ENCODE assay signal across 16 mouse cellular contexts in genomic region chr11:16823830-16824545, GRCm38 (mm10).
DNase-seq lines count a peak whose midpoint lies in the region; ATAC-seq lines count a peak whose summit lies in the region.
"Had no signal": no experiment of that assay in that cellular context is flagged by ENCODE, and none has a peak within 500 bp of the region (broad histone marks: within the 10 kb centered on the region; RNA-seq: fewer than 3 reads in every experiment).

No protein-coding gene starts in this region.

- H3K27me3 ChIP-seq in embryonic facial prominence, embryonic 14.5 days (replicated peaks; ENCODE audit: control insufficient read depth, insufficient read depth, low read length), result no peaks in the 10 kb centered on the region
- H3K27me3 ChIP-seq in embryonic facial prominence, embryonic 10.5 days (replicated peaks; ENCODE audit: low read depth, poor library complexity, severe bottlenecking), result no peaks in the 10 kb centered on the region
- no peaks in the 10 kb centered on the region for H3K27me3 ChIP-seq in kidney, embryonic 16.5 days (ENCODE audit: insufficient read depth, low read length)
- H3K27me3 ChIP-seq in limb, embryonic 15.5 days, result no peaks in the 10 kb centered on the region
- H3K27me3 ChIP-seq: neural tube, embryonic 15.5 days had no signal

- peaks cover 4% of the 10 kb centered on the region; the same call in 1 of the 2 replicates for H3K4me1 ChIP-seq in embryonic facial prominence, embryonic 14.5 days (ENCODE audit: control insufficient read depth, insufficient read depth, low read length)
- H3K4me1 ChIP-seq in embryonic facial prominence, embryonic 10.5 days, result no peaks in the 10 kb centered on the region
- no peaks in the 10 kb centered on the region for H3K4me1 ChIP-seq in kidney, embryonic 16.5 days (ENCODE audit: insufficient read depth, low read length)
- H3K4me1 ChIP-seq in limb, embryonic 15.5 days, result peaks cover 13% of the 10 kb centered on the region; the same call in 1 of the 2 replicates
- H3K4me1 ChIP-seq: midbrain, embryonic 10.5 days; neural tube, embryonic 15.5 days had no signal

- WGBS in embryonic facial prominence, embryonic 14.5 days, result 72% methylated on average over 4 of the region's 4 CpGs
- 70% methylated on average over 4 of the region's 4 CpGs for whole genome bisulfite sequencing in embryonic facial prominence, embryonic 10.5 days
- WGBS in kidney, embryonic 16.5 days, result 81% methylated on average over 4 of the region's 4 CpGs
- 59% methylated on average over 4 of the region's 4 CpGs for WGBS in limb, embryonic 15.5 days

- no peak overlapping the region for H3K4me3 ChIP-seq in embryonic facial prominence, embryonic 14.5 days (ENCODE audit: low read depth, low read length)
- no peak overlapping the region for H3K4me3 ChIP-seq in embryonic facial prominence, embryonic 10.5 days
- no peak overlapping the region for H3K4me3 ChIP-seq in kidney, embryonic 16.5 days (ENCODE audit: low read length)
- H3K4me3 ChIP-seq in limb, embryonic 15.5 days, result no peak overlapping the region
- H3K4me3 ChIP-seq: erythroblast, embryonic 14.5 days; midbrain, embryonic 10.5 days; neural tube, embryonic 15.5 days had no signal

- H3K9me3 ChIP-seq in embryonic facial prominence, embryonic 14.5 days (ENCODE audit: control insufficient read depth, low read length), result no peaks in the 10 kb centered on the region
- no peaks in the 10 kb centered on the region for H3K9me3 ChIP-seq in embryonic facial prominence, embryonic 10.5 days
- no peaks in the 10 kb centered on the region for H3K9me3 ChIP-seq in kidney, embryonic 16.5 days (ENCODE audit: low read length)
- H3K9me3 ChIP-seq in limb, embryonic 15.5 days, result no peaks in the 10 kb centered on the region
- H3K9me3 ChIP-seq: midbrain, embryonic 10.5 days; neural tube, embryonic 15.5 days had no signal

- peak; percentile 65 for DNase-seq in embryonic facial prominence, embryonic 14.5 days (ENCODE audit: low spot score)
- DNase-seq in embryonic facial prominence, embryonic 10.5 days (ENCODE audit: low spot score), result no peak
- DNase-seq in kidney, adult 8-10 months, result no peak
- peak; percentile 30 for DNase-seq in brain, adult 2 months (ENCODE audit: low read depth, low spot score)
- no peak for DNase-seq in cerebellum, adult 11 months
- DNase-seq in B cell, adult 2 months, result no peak
- DNase-seq: cerebellum, adult 2 months; kidney, adult 9 months; layer of hippocampus, adult 9-11 months; right cerebral cortex, adult 18-20 months had no signal

- no peaks in the 10 kb centered on the region for H3K36me3 ChIP-seq in embryonic facial prominence, embryonic 14.5 days (ENCODE audit: control insufficient read depth, insufficient read depth, low read length)
- H3K36me3 ChIP-seq in embryonic facial prominence, embryonic 10.5 days (replicated peaks), result no peaks in the 10 kb centered on the region
- no peaks in the 10 kb centered on the region for H3K36me3 ChIP-seq in kidney, embryonic 16.5 days (ENCODE audit: insufficient read depth, low read length)
- no peaks in the 10 kb centered on the region for H3K36me3 ChIP-seq in limb, embryonic 15.5 days
- H3K36me3 ChIP-seq: midbrain, embryonic 10.5 days; neural tube, embryonic 15.5 days had no signal

- H3K4me2 ChIP-seq in embryonic facial prominence, embryonic 14.5 days (ENCODE audit: low read depth, low read length), result no peak overlapping the region
- no peak overlapping the region for H3K4me2 ChIP-seq in kidney, embryonic 16.5 days (replicated peaks; ENCODE audit: low read depth, low read length)
- no peak overlapping the region for H3K4me2 ChIP-seq in limb, embryonic 15.5 days
- H3K4me2 ChIP-seq: neural tube, embryonic 15.5 days had no signal

- no peak for ATAC-seq in embryonic facial prominence, embryonic 14.5 days (ENCODE audit: low read depth)
- ATAC-seq in kidney, embryonic 16.5 days (ENCODE audit: low FRiP score, low TSS enrichment), result no peak
- ATAC-seq in limb, embryonic 15.5 days (ENCODE audit: insufficient number of reproducible peaks, low FRiP score, low TSS enrichment, low read depth), result no peak

- no peak overlapping the region for H3K9ac ChIP-seq in embryonic facial prominence, embryonic 14.5 days (ENCODE audit: low read depth, low read length)
- no peak overlapping the region for H3K9ac ChIP-seq in kidney, embryonic 16.5 days (replicated peaks; ENCODE audit: low read length)
- no peak overlapping the region for H3K9ac ChIP-seq in limb, embryonic 15.5 days
- H3K9ac ChIP-seq: liver, embryonic 14.5 days; neural tube, embryonic 15.5 days had no signal

- 0 out of 2 replicates have a peak overlapping the region, but pooled peaks have one; percentile 17 for H3K27ac ChIP-seq in embryonic facial prominence, embryonic 14.5 days (replicated peaks; ENCODE audit: low read depth, low read length)
- H3K27ac ChIP-seq in embryonic facial prominence, embryonic 10.5 days (replicated peaks), result no peak overlapping the region
- H3K27ac ChIP-seq in kidney, embryonic 16.5 days (ENCODE audit: low read length), result peak overlapping the region; percentile 3; the same call in 1 of the 2 replicates
- H3K27ac ChIP-seq in limb, embryonic 15.5 days, result peak overlapping the region; percentile 72
- H3K27ac ChIP-seq: liver, embryonic 14.5 days; midbrain, embryonic 10.5 days; neural tube, embryonic 15.5 days had no signal

Comparison
In these comparisons a context has a peak if more than half of its experiments do, and no peak if none do; other contexts are left out.
1. DNase-seq: peak in embryonic facial prominence, embryonic 14.5 days (single experiment) and brain, adult 2 months (single experiment); none in embryonic facial prominence, embryonic 10.5 days (single experiment), kidney, adult 8-10 months (0 of 2), cerebellum, adult 11 months (single experiment) and B cell, adult 2 months (0 of 2).